Mouse (Mus musculus) ES-E14 (cell line): ENCODE measurements around the gene Tnfsf9.

Experiments used
- CHD2 ChIP-seq: IDR thresholded peaks from 2 replicates; pipeline ENCODE4 v1.6.1; 2014; ENCODE audit warnings: mild to moderate bottlenecking, low read depth, low read length, inconsistent platforms
- HCFC1 ChIP-seq: IDR thresholded peaks from 2 replicates; pipeline ENCODE4 v1.6.1; 2012; ENCODE audit warnings: low read length, inconsistent platforms, borderline replicate concordance; ENCODE audit not compliant: insufficient read depth

DNA sequence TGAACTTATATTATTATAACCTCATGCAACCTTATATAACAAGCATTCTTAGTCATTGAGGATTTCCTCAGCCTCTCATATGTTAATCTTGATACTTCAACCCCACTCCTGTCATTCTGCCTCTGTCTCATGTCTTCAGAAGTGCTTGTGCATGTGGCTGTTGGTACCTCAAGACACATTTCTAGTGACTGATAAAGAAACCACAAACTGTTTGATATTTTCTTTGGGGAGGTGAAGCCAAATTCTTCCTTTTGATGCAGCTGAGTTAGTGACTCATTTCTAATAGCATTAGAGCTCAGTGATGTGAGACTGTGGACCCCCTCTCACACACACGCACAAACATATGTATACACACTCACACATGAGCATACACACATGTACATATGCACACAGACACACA is 26.7 kb downstream of the Tnfsf9 start:
- TF ChIP-seq CHD2, result no peak
- TF ChIP-seq HCFC1, result no peak
